In the genomic region with DNA sequence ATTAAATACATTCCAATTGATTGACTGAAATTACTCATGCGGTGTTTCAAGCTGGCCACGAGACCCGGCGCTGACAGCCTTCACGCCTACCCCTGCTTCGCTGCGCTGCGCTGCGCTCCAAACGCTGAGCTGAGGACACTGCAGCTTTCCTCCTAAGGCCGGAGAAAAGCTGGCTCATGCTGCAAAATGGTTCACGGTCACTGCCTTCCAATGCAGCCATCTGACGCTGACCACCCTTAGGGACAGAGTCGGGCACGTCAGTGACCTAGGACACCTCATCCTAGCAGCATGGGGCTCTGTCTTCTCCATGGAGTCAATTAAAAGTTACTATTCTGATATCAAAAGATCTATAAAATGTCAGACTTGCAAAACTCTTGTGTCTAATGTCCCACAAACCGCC, we compare ENCODE assay signal across 14 mouse cellular contexts. TPM values are rescaled to one million over a fixed set of nuclear protein-coding genes. Genes with fewer than 3 reads are reported as not detected.
DNase-seq lines count a peak whose midpoint lies in the region; ATAC-seq and TF ChIP-seq lines count a peak whose summit lies in the region.
"Had no signal": no experiment of that assay in that cellular context is flagged by ENCODE, and none has a peak within 500 bp of the region (broad histone marks: within the 10 kb centered on the region; RNA-seq: fewer than 3 reads in every experiment).

No protein-coding gene starts in this region.

- no peaks in the 10 kb centered on the region for H3K36me3 ChIP-seq in forebrain, embryonic 14.5 days (ENCODE audit: control insufficient read depth, insufficient read depth, low read length)
- H3K36me3 ChIP-seq in forebrain, postnatal 0 days (ENCODE audit: insufficient read depth) = 0 out of 2 replicates have a peak, but pooled peaks cover 2% of the 10 kb centered on the region
- 0 out of 2 replicates have a peak, but pooled peaks cover 2% of the 10 kb centered on the region for H3K36me3 ChIP-seq in neural tube, embryonic 13.5 days
- no peaks in the 10 kb centered on the region for H3K36me3 ChIP-seq in kidney, adult 2 months (ENCODE audit: control insufficient read depth, insufficient read depth, low read length)
- H3K36me3 ChIP-seq: neural tube, embryonic 15.5 days had no signal

- peak overlapping the region; percentile 13; the same call in 1 of the 2 replicates for H3K9ac ChIP-seq in forebrain, embryonic 14.5 days (ENCODE audit: low read length)
- no peak overlapping the region for H3K9ac ChIP-seq in forebrain, postnatal 0 days
- 0 out of 2 replicates have a peak overlapping the region, but pooled peaks have one; percentile 3 for H3K9ac ChIP-seq in neural tube, embryonic 13.5 days
- H3K9ac ChIP-seq: limb, embryonic 13.5 days; liver, embryonic 14.5 days; neural tube, embryonic 15.5 days had no signal

- no peak overlapping the region for H3K27ac ChIP-seq in forebrain, embryonic 14.5 days (ENCODE audit: low read depth, low read length)
- H3K27ac ChIP-seq in forebrain, postnatal 0 days (ENCODE audit: low read depth, low read length) = no peak overlapping the region
- no peak overlapping the region for H3K27ac ChIP-seq in neural tube, embryonic 13.5 days (replicated peaks)
- H3K27ac ChIP-seq in kidney, adult 2 months (ENCODE audit: insufficient read depth, low read depth, low read length) = no peak overlapping the region
- H3K27ac ChIP-seq: heart, embryonic 10.5 days; limb, embryonic 13.5 days; liver, embryonic 14.5 days; neural tube, embryonic 15.5 days had no signal

- no peak for ATAC-seq in forebrain, embryonic 14.5 days
- no peak for ATAC-seq in forebrain, postnatal 0 days
- ATAC-seq in neural tube, embryonic 13.5 days (ENCODE audit: low read depth) = no peak
- ATAC-seq: hindbrain, embryonic 16.5 days had no signal

- H3K9me3 ChIP-seq in forebrain, embryonic 14.5 days (replicated peaks; ENCODE audit: control insufficient read depth, low read length) = no peaks in the 10 kb centered on the region
- no peaks in the 10 kb centered on the region for H3K9me3 ChIP-seq in forebrain, postnatal 0 days (ENCODE audit: low read length)
- H3K9me3 ChIP-seq in neural tube, embryonic 13.5 days = no peaks in the 10 kb centered on the region
- H3K9me3 ChIP-seq: heart, embryonic 10.5 days; limb, embryonic 13.5 days; neural tube, embryonic 15.5 days had no signal

- no peak for TF ChIP-seq CTCF in forebrain, postnatal 0 days (IDR thresholded peaks at IDR 0.05; ENCODE audit: low read depth)
- no peak for TF ChIP-seq CTCF in kidney, adult 2 months (conservative IDR thresholded peaks at IDR 0.05; ENCODE audit: insufficient read depth, insufficient read length, low read depth, low read length)

- H3K4me3 ChIP-seq in forebrain, embryonic 14.5 days (ENCODE audit: low read depth, low read length) = no peak overlapping the region
- H3K4me3 ChIP-seq in forebrain, postnatal 0 days (ENCODE audit: low read depth, low read length) = no peak overlapping the region
- no peak overlapping the region for H3K4me3 ChIP-seq in neural tube, embryonic 13.5 days
- no peak overlapping the region for H3K4me3 ChIP-seq in kidney, adult 2 months (ENCODE audit: insufficient read depth, low read depth, low read length)
- H3K4me3 ChIP-seq: erythroblast, embryonic 14.5 days; heart, embryonic 10.5 days; limb, embryonic 13.5 days; neural tube, embryonic 15.5 days had no signal

- TF ChIP-seq POLR2A in kidney, adult 2 months (IDR thresholded peaks at IDR 0.05; ENCODE audit: low read depth, low read length) = no peak

- peak; percentile 22 for DNase-seq in cerebellum, adult 11-12 months
- no peak for DNase-seq in cerebellum, adult 9-11 months
- DNase-seq in forebrain, embryonic 14.5 days (ENCODE audit: low spot score) = no peak
- DNase-seq in forebrain, postnatal 0 days = no peak
- DNase-seq in neural tube, embryonic 10.5 days (ENCODE audit: extremely low spot score, low spot score) = no peak
- peak; percentile 70 for DNase-seq in retina, postnatal 1 day
- no peak for DNase-seq in kidney, adult 2 months

- H3K4me1 ChIP-seq in forebrain, embryonic 14.5 days (ENCODE audit: control insufficient read depth, insufficient read depth, low read length) = no peaks in the 10 kb centered on the region
- H3K4me1 ChIP-seq in forebrain, postnatal 0 days (ENCODE audit: insufficient read depth) = no peaks in the 10 kb centered on the region
- peaks cover 16% of the 10 kb centered on the region for H3K4me1 ChIP-seq in neural tube, embryonic 13.5 days (replicated peaks)
- H3K4me1 ChIP-seq in kidney, adult 2 months (ENCODE audit: control insufficient read depth, insufficient read depth, low read length) = no peaks in the 10 kb centered on the region
- H3K4me1 ChIP-seq: neural tube, embryonic 15.5 days had no signal

- no peaks in the 10 kb centered on the region for H3K27me3 ChIP-seq in forebrain, embryonic 14.5 days (replicated peaks; ENCODE audit: control insufficient read depth, insufficient read depth, low read length)
- no peaks in the 10 kb centered on the region for H3K27me3 ChIP-seq in forebrain, postnatal 0 days (ENCODE audit: insufficient read depth, low read length)
- H3K27me3 ChIP-seq in neural tube, embryonic 13.5 days = no peaks in the 10 kb centered on the region
- H3K27me3 ChIP-seq in kidney, adult 2 months (replicated peaks; ENCODE audit: control insufficient read depth, insufficient read depth, low read length) = no peaks in the 10 kb centered on the region
- H3K27me3 ChIP-seq: limb, embryonic 13.5 days; neural tube, embryonic 15.5 days had no signal

- H3K4me2 ChIP-seq in forebrain, embryonic 14.5 days (ENCODE audit: low read length) = no peak overlapping the region
- H3K4me2 ChIP-seq in forebrain, postnatal 0 days (ENCODE audit: low read depth) = no peak overlapping the region
- H3K4me2 ChIP-seq in neural tube, embryonic 13.5 days = no peak overlapping the region
- H3K4me2 ChIP-seq: limb, embryonic 13.5 days; neural tube, embryonic 15.5 days had no signal

- 74% methylated on average over 16 of the region's 16 CpGs for WGBS in forebrain, embryonic 14.5 days
- 66% methylated on average over 16 of the region's 16 CpGs for WGBS in forebrain, postnatal 0 days
- WGBS in neural tube, embryonic 13.5 days = 75% methylated on average over 16 of the region's 16 CpGs
- WGBS in kidney, adult 2 months = 73% methylated on average over 16 of the region's 16 CpGs

RNA-seq across cellular contexts. Expression of gene Gxylt1, which starts 8.6 kb away (rescaled TPM):
- 7.8 and 9.7 TPM in 2 replicates for polyA plus RNA-seq in forebrain, embryonic 14.5 days (2014; fragmentation: Nextera tagmentation; extraction: Ambion mirVana)
- total RNA-seq in forebrain, postnatal 0 days (2014; rRNA removed) = 5.3 and 7.5 TPM in 2 replicates
- polyA plus RNA-seq in forebrain, postnatal 0 days (2015; fragmentation: Nextera tagmentation; extraction: Ambion mirVana) = 1.8 and 3.2 TPM in 2 replicates
- polyA plus RNA-seq in neural tube, embryonic 13.5 days (2015; fragmentation: Nextera tagmentation; extraction: Ambion mirVana) = 7.0 and 8.5 TPM in 2 replicates
- 2.5 and 4.1 TPM in 2 replicates for polyA plus RNA-seq in kidney, adult 2 months (2012; rRNA removed)

Comparison
In these comparisons a context has a peak if more than half of its experiments do, and no peak if none do; other contexts are left out.
1. DNase-seq: peak in cerebellum, adult 11-12 months (single experiment) and retina, postnatal 1 day (single experiment); none in cerebellum, adult 9-11 months (single experiment), forebrain, embryonic 14.5 days (single experiment), forebrain, postnatal 0 days (single experiment), neural tube, embryonic 10.5 days (single experiment) and kidney, adult 2 months (single experiment).